Mouse (Mus musculus) G1E (cell line): Measurements from ENCODE around the gene Ggt6. TPM values are rescaled to one million over a fixed set of nuclear protein-coding genes. Genes with fewer than 3 reads are reported as not detected.

Experiments used
- ATAC-seq: 2 replicates; pipeline ENCODE4 v1.8.0; 2016; ENCODE audit warnings: mild to moderate bottlenecking; ENCODE audit not compliant: insufficient number of reproducible peaks, poor library complexity, low FRiP score, severe bottlenecking; ENCODE audit errors: extremely low read depth
- DNase-seq: peaks from one replicate; pipeline ENCODE4 v3.0.0; 2012; ENCODE audit warnings: low spot score
- H3K27me3 ChIP-seq: 2 replicates; pipeline ENCODE4 v1.6.1; 2012; ENCODE audit warnings: mild to moderate bottlenecking, low read length, inconsistent platforms; ENCODE audit not compliant: insufficient read depth
- H3K36me3 ChIP-seq: replicated peaks from 2 replicates; pipeline ENCODE3; 2012; ENCODE audit warnings: mild to moderate bottlenecking, inconsistent platforms
- H3K4me1 ChIP-seq: 2 replicates; pipeline ENCODE4 v1.6.1; 2012; ENCODE audit warnings: low read depth, low read length, inconsistent platforms, mixed read lengths; ENCODE audit not compliant: insufficient read depth
- H3K4me3 ChIP-seq: 2 replicates; pipeline ENCODE4 v1.5.1; 2012; ENCODE audit warnings: low read depth, mild to moderate bottlenecking, inconsistent platforms, low read length, moderate library complexity, mixed read lengths
- H3K9me3 ChIP-seq: replicated peaks from 2 replicates; pipeline ENCODE4 v1.6.1; 2012; ENCODE audit warnings: inconsistent platforms
- CTCF ChIP-seq: IDR thresholded peaks from 2 replicates; pipeline ENCODE4 v1.5.1; 2012; ENCODE audit warnings: low read depth, low read length, inconsistent platforms, mixed read lengths
- GATA1 ChIP-seq: IDR thresholded peaks from 2 replicates; pipeline ENCODE4 v1.6.1; 2012; ENCODE audit warnings: borderline replicate concordance, low read length, inconsistent platforms, mixed read lengths
- GATA2 ChIP-seq: IDR thresholded peaks from 2 replicates; pipeline ENCODE4 v1.6.1; 2012; ENCODE audit warnings: low read depth, low read length, inconsistent platforms, borderline replicate concordance
- POLR2AphosphoS5 ChIP-seq: IDR thresholded peaks from 2 replicates; pipeline ENCODE4 v1.6.1; 2012; ENCODE audit warnings: low read depth, low read length, inconsistent platforms; ENCODE audit not compliant: insufficient replicate concordance
- TAL1 ChIP-seq: conservative IDR thresholded peaks from 2 replicates; pipeline ENCODE4 v1.6.1; 2012; ENCODE audit warnings: low read depth, low read length, inconsistent platforms, mixed read lengths
- polyA plus RNA-seq: library from polyadenylated mRNA; stranded (reverse); fragments of >175 nt; gene quantifications from 2 replicates; pipeline ENCODE4 v1.2.3, GENCODE M21; 2012
- total RNA-seq, 2 experiments: library from RNA; stranded (forward) in 1 of 2; stranded (reverse) in 1 of 2; fragments of 200-1000 nt in 1 of 2; fragments of >200 nt in 1 of 2; fragmentation: Nextera tagmentation in 1 of 2; gene quantifications; 2 replicates each; pipeline ENCODE4 v1.2.3; 2014 to 2017

The Ggt6 gene
- total and polyA plus RNA-seq, 3 experiments: 0.05 TPM; not detected in 2

DNA sequence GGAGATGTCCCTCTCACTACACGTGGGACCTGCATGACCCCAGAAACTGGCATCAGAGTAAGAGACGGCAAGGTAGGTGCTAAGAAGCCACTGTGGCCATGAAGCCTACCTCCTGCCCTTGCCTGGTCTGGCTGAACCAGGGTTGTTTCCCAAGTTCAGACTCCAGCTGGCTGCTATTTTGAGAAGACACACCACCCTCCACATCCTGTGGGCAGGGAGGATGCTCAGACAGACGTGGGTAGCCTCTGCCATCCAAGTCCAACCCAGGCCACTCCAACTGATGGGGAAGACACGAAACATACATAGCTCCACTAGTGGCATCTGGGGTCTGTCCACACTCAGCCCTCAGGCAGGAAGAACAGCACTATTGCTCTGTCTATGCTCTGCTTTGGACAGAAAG is 34.7 kb downstream of the Ggt6 start:
- 0 out of 2 replicates have a peak, but pooled peaks have one; percentile 35 for TF ChIP-seq POLR2AphosphoS5
- no peak for TF ChIP-seq TAL1
- TF ChIP-seq GATA2: no peak
- TF ChIP-seq CTCF: no peak
- DNase-seq (no peak), ATAC-seq (no peak)
- Histone ChIP-seq H3K36me3 (peaks cover 85% of the 10 kb centered on the region), H3K9me3 (no peaks in the 10 kb centered on the region), H3K27me3 (no peaks in the 10 kb centered on the region), H3K4me1 (peaks cover 100% of the 10 kb centered on the region), H3K4me3 (no peak overlapping the region; the same call in 1 of the 2 replicates)

DNA sequence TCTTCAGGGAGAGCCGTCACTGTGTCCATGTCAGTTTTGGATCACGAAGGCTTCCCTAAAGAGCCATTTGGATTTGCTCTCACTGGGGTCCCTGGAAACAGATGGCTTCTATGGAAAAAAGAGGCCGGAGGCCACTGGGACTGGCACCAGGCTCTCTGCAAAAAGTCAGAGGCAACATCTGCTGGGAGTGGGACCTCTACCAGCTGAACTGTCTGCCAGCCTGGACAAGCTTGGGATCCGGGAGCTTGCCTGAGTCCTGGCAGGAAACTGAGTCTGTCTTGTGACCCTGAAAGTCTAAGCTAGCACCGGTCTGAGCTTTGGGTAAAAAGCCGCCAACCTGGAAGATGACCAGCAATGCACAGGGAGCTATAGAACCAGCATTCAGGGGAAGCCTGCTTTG is 36.1 kb downstream of the Ggt6 start:
- ATAC-seq (no peak), DNase-seq (no peak)
- H3K4me1 ChIP-seq: peaks cover 99% of the 10 kb centered on the region
- H3K4me3 ChIP-seq: no peak overlapping the region
- no peaks in the 10 kb centered on the region for H3K9me3 ChIP-seq
- no peaks in the 10 kb centered on the region for H3K27me3 ChIP-seq
- H3K36me3 ChIP-seq: peaks cover 81% of the 10 kb centered on the region
- TF ChIP-seq GATA1: no peak
- no peak for TF ChIP-seq TAL1
- no peak for TF ChIP-seq GATA2
- TF ChIP-seq POLR2AphosphoS5: no peak
- no peak for TF ChIP-seq CTCF

DNA sequence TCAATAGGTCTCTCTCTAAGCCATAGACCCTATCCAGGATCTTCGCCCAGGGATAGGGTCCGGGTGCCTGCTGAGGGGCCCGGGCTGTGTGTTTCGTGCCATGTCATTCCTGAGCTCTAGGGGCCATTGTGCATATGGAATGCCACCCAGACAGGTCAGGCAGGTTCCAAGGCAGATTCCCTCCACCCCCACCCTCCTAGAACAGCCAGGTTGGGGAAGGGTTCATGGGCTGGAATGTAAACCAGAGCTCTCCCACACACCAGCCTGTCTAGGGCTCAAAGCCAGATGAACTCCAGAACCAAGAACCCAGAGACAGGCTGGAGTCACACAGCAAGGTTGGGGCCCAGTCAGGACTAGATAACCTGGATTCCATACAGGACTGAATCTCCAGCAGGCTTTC is 38.2 kb downstream of the Ggt6 start:
- TF ChIP-seq GATA2 (no peak), TAL1 (no peak), GATA1 (no peak), CTCF (no peak), POLR2AphosphoS5 (no peak)
- H3K36me3 ChIP-seq: peaks cover 93% of the 10 kb centered on the region
- no peak for ATAC-seq
- no peaks in the 10 kb centered on the region for H3K27me3 ChIP-seq
- no peaks in the 10 kb centered on the region for H3K9me3 ChIP-seq
- peaks cover 100% of the 10 kb centered on the region for H3K4me1 ChIP-seq
- H3K4me3 ChIP-seq: no peak overlapping the region
- DNase-seq: no peak

DNA sequence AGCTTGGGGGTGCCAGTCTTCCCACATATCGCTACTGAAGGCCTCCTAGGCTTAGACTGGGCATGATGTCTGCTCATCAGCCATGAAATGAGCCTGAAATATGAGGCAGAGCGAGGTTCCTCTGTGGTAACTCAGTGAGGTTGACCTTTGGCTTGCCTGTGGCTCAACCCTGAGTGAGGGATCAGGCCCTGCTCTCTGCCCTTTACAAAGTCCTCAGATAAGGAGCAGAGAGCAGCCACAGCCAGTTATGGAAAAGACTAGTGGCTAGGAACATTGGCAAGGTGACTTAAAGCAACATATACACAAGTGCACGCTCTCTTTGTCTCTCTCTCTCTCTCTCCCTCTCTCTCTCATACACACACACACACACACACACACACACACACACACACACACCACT is 39.6 kb downstream of the Ggt6 start:
- H3K4me3 ChIP-seq: peak overlapping the region; percentile 68; the same call in 1 of the 2 replicates
- H3K27me3 ChIP-seq: no peaks in the 10 kb centered on the region
- H3K9me3 ChIP-seq: no peaks in the 10 kb centered on the region
- H3K4me1 ChIP-seq: peaks cover 100% of the 10 kb centered on the region
- ATAC-seq (no peak), DNase-seq (no peak)
- TF ChIP-seq GATA1 (no peak), GATA2 (no peak), TAL1 (no peak), CTCF (no peak), POLR2AphosphoS5 (no peak)
- H3K36me3 ChIP-seq: peaks cover 93% of the 10 kb centered on the region

DNA sequence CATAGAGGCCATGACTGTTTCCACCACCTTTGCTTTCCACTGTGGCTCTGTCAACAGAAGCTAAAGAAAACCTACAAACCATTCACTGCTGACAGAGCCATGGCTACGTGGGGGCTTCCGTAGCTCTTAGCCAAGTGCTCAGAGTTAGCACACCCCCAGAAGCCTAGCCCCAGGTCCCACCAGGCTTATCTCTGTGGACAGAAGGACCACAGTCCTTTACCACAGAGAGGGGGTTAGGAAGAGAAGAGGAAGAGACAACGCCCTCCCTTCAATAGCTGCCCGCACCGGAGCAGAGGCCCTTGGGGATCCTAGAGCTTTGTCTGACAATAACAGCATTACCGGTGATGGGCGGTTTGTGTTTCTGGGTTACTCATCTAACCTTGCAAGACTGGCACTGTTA is 40.1 kb downstream of the Ggt6 start:
- ATAC-seq: peak; percentile 94
- Histone ChIP-seq H3K4me3 (peak overlapping the region; percentile 68), H3K27me3 (no peaks in the 10 kb centered on the region), H3K4me1 (peaks cover 100% of the 10 kb centered on the region), H3K36me3 (peaks cover 93% of the 10 kb centered on the region), H3K9me3 (no peaks in the 10 kb centered on the region)
- TF ChIP-seq GATA1 (no peak), TAL1 (peak; percentile 92)
- DNase-seq: peak; percentile 94

DNA sequence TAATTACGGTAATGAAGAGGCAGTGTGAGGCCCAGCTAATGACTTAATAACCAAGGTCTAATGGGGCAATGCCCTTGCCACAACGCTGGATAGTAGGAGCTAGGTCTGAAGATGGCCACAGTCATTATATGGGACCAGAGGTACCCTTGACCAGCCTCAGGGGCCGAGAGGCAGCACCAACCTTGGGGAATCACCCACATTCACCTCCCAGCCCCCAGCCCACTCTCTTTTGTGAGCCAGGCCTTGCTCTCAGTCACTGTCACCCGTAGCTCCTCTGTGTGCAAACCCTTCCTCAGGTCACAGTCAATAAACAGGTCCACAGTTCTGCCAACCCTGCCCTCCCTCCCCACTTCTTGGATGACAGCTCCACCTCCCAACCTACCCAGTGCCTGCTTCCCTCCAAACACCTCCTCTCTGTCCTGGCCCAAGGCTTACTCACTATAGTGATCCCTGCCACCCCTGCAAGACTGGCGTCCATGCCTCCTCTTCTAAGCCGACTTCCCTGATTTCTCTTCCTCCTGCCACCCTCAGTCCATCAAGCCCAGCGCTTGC is 40.8 kb downstream of the Ggt6 start:
- TF ChIP-seq TAL1 (no peak), GATA2 (no peak), CTCF (no peak), GATA1 (no peak), POLR2AphosphoS5 (no peak)
- DNase-seq (no peak), ATAC-seq (no peak)
- no peaks in the 10 kb centered on the region for H3K9me3 ChIP-seq
- peak overlapping the region; percentile 68 for H3K4me3 ChIP-seq
- peaks cover 100% of the 10 kb centered on the region for H3K4me1 ChIP-seq
- peaks cover 95% of the 10 kb centered on the region for H3K36me3 ChIP-seq
- no peaks in the 10 kb centered on the region for H3K27me3 ChIP-seq

DNA sequence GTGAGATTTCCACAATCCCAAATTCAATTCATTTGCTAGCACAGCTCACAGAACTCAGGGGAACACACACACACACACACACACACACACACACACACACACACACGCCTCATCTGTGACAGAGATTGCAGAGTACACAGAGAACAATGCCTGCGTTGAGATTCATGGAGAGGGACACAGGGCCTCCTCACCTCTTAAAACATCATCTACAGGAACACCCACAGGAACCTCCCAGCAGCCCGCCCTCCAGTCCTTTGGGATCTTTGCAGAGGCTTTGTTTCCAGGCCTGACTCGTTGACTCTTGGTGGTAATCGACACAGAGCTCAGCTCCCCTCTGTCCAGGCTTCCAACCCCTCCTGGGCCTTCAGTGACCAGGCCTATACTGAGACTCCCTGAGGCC is 41.9 kb downstream of the Ggt6 start:
- ATAC-seq (no peak), DNase-seq (no peak)
- Histone ChIP-seq H3K36me3 (peaks cover 93% of the 10 kb centered on the region), H3K4me1 (peaks cover 100% of the 10 kb centered on the region), H3K4me3 (no peak overlapping the region; the same call in 1 of the 2 replicates), H3K27me3 (no peaks in the 10 kb centered on the region), H3K9me3 (no peaks in the 10 kb centered on the region)
- TF ChIP-seq GATA1: no peak
- no peak for TF ChIP-seq GATA2
- no peak for TF ChIP-seq TAL1
- no peak for TF ChIP-seq POLR2AphosphoS5
- TF ChIP-seq CTCF: no peak
